Mouse (Mus musculus): Measurements from ENCODE around the gene Galm. TPM values are rescaled to one million over a fixed set of nuclear protein-coding genes. Genes with fewer than 3 reads are reported as not detected.

The Galm gene
- polyA plus RNA-seq, 1 experiment from 2014 or later: 47.0 TPM

- Histone ChIP-seq H3K27me3 (ENCODE audit: insufficient read depth, low read length) (no peaks in the 10 kb centered on the region), H3K9ac (replicated peaks) (no peak overlapping the region), H3K4me1 (ENCODE audit: insufficient read depth) (no peaks in the 10 kb centered on the region; the same call in 1 of the 2 replicates), H3K4me2 (ENCODE audit: low read depth, low read length) (no peak overlapping the region), H3K36me3 (replicated peaks; ENCODE audit: insufficient read depth, low read length) (no peaks in the 10 kb centered on the region), H3K27ac (ENCODE audit: low read depth) (no peak overlapping the region), H3K9me3 (ENCODE audit: low read length) (no peaks in the 10 kb centered on the region), H3K4me3 (ENCODE audit: low read depth, low read length) (no peak overlapping the region)
- 48% methylated on average over 7 of the region's 7 CpGs for WGBS (ENCODE audit: insufficient replicate concordance)
- TF ChIP-seq EP300 (IDR thresholded peaks at IDR 0.05; ENCODE audit: low read depth) (no peak), CTCF (IDR thresholded peaks at IDR 0.05; ENCODE audit: low read depth) (no peak)
- ATAC-seq (no peak), DNase-seq (no peak)
Measured at GRCm38 (mm10) chr17:80167851-80168251, 40.6 kb downstream of the Galm start.

DNA sequence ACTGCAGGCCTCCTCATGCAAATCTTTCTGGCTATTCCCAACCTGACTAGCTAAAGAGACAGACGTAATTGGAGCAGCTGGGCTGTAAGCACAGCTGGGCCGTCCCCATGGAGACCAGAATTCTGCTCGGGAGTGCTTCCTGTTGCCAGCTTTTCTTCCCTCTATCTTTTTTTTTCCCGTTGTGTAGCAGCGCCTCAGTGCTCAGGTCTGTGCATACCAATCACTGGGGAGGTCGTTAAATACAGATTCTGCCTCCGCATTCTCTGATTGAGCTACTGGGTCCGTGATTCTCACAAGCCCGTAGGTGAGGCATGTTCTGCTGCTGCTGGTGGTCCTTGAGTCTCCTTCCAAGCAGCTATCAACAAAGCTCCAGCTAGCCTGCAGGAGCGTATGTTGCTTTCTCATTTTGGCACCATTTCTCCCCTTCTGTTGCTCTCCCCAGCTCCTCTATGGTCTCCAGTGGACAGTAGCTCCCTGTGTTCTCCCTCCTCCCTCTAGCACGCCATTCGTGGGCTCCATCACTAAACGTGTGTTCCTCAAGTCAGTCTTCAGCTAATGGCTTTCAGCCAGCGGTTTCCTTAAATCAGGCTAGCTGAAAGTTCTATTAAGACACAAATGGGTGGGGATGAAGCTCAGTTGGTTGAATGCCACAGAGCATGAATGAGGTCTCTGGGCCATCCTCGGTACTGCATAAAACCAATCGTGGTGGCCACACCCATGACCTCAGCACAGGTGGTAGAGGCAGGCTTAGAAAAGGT is 41.3 kb downstream of the Galm start:
- no peak overlapping the region for H3K4me3 ChIP-seq (ENCODE audit: low read depth, low read length)
- no peak for TF ChIP-seq CTCF (IDR thresholded peaks at IDR 0.05; ENCODE audit: low read depth)
- TF ChIP-seq EP300 (IDR thresholded peaks at IDR 0.05; ENCODE audit: low read depth): no peak
- no peak overlapping the region for H3K4me2 ChIP-seq (ENCODE audit: low read depth, low read length)
- DNase-seq (no peak), ATAC-seq (no peak)
- H3K9ac ChIP-seq (replicated peaks): no peak overlapping the region
- H3K4me1 ChIP-seq (ENCODE audit: insufficient read depth): no peaks in the 10 kb centered on the region; the same call in 1 of the 2 replicates
- no peak overlapping the region for H3K27ac ChIP-seq (ENCODE audit: low read depth)
- H3K36me3 ChIP-seq (replicated peaks; ENCODE audit: insufficient read depth, low read length): no peaks in the 10 kb centered on the region
- H3K27me3 ChIP-seq (ENCODE audit: insufficient read depth, low read length): no peaks in the 10 kb centered on the region
- H3K9me3 ChIP-seq (ENCODE audit: low read length): no peaks in the 10 kb centered on the region
- WGBS (ENCODE audit: insufficient replicate concordance): 42% methylated on average over 16 of the region's 16 CpGs

DNA sequence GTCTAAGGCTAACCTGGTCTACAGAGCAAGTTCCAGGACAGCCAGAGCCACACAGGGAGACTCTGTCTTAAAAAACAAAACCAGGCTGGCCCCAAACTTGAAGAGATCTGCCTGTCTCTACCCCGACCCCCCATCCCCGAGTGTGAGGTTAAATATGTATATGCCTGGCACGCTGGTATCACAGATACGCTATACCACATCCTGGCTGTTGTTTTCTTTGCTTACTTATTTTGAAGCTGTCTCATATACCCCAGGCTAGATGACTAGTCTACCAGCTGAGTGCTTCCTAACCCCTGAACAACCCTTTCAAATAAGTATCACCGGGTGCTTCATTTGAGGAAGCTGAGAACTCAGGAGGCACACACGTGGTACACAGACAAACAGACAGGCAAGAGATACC is 42.5 kb downstream of the Galm start:
- H3K4me2 ChIP-seq (ENCODE audit: low read depth, low read length): no peak overlapping the region
- no peaks in the 10 kb centered on the region for H3K9me3 ChIP-seq (ENCODE audit: low read length)
- 73% methylated on average over 6 of the region's 6 CpGs for WGBS (ENCODE audit: insufficient replicate concordance)
- H3K4me3 ChIP-seq (ENCODE audit: low read depth, low read length): no peak overlapping the region
- H3K9ac ChIP-seq (replicated peaks): no peak overlapping the region
- no peaks in the 10 kb centered on the region for H3K36me3 ChIP-seq (replicated peaks; ENCODE audit: insufficient read depth, low read length)
- no peak for TF ChIP-seq EP300 (IDR thresholded peaks at IDR 0.05; ENCODE audit: low read depth)
- no peak for TF ChIP-seq CTCF (IDR thresholded peaks at IDR 0.05; ENCODE audit: low read depth)
- no peak for ATAC-seq
- H3K4me1 ChIP-seq (ENCODE audit: insufficient read depth): peaks cover 3% of the 10 kb centered on the region
- H3K27me3 ChIP-seq (ENCODE audit: insufficient read depth, low read length): no peaks in the 10 kb centered on the region
- no peak overlapping the region for H3K27ac ChIP-seq (ENCODE audit: low read depth)
- DNase-seq: no peak

GRCm38 (mm10) chr17:80170951-80171350 is 43.7 kb downstream of the Galm start:
- H3K27ac ChIP-seq (ENCODE audit: low read depth): no peak overlapping the region; the same call in 1 of the 2 replicates
- WGBS (ENCODE audit: insufficient replicate concordance): 76% methylated on average over 7 of the region's 7 CpGs
- no peak overlapping the region for H3K9ac ChIP-seq (replicated peaks)
- no peaks in the 10 kb centered on the region for H3K9me3 ChIP-seq (ENCODE audit: low read length)
- H3K4me3 ChIP-seq (ENCODE audit: low read depth, low read length): no peak overlapping the region
- no peak overlapping the region for H3K4me2 ChIP-seq (ENCODE audit: low read depth, low read length)
- ATAC-seq (no peak), DNase-seq (no peak)
- TF ChIP-seq EP300 (IDR thresholded peaks at IDR 0.05; ENCODE audit: low read depth): no peak
- no peak for TF ChIP-seq CTCF (IDR thresholded peaks at IDR 0.05; ENCODE audit: low read depth)
- no peaks in the 10 kb centered on the region for H3K36me3 ChIP-seq (replicated peaks; ENCODE audit: insufficient read depth, low read length)
- peaks cover 8% of the 10 kb centered on the region for H3K4me1 ChIP-seq (ENCODE audit: insufficient read depth)
- H3K27me3 ChIP-seq (ENCODE audit: insufficient read depth, low read length): no peaks in the 10 kb centered on the region

DNA sequence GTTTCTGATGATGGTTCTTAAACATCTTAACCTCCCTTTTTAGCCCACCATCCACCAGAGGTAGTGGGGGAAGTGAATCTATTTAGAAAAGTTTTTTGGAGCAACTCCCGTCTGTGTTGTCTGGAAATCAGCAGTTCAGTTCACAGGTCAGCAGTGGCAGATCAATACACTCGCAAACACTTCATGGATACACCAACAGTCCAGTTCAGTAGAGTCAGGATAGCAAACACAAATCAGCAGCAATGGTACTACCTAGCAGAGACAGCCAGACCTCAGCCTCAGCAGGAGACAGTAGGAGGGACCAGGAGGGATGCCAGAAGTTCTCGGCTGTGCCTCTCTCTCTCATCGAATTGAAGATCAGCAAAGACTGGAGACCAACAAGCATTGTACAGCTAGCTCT is 44.7 kb downstream of the Galm start:
- H3K36me3 ChIP-seq (replicated peaks; ENCODE audit: insufficient read depth, low read length): no peaks in the 10 kb centered on the region
- H3K4me2 ChIP-seq (ENCODE audit: low read depth, low read length): no peak overlapping the region
- no peak overlapping the region for H3K9ac ChIP-seq (replicated peaks)
- H3K27me3 ChIP-seq (ENCODE audit: insufficient read depth, low read length): no peaks in the 10 kb centered on the region
- 60% methylated on average over 4 of the region's 4 CpGs for WGBS (ENCODE audit: insufficient replicate concordance)
- TF ChIP-seq EP300 (IDR thresholded peaks at IDR 0.05; ENCODE audit: low read depth) (no peak), CTCF (IDR thresholded peaks at IDR 0.05; ENCODE audit: low read depth) (no peak)
- no peak overlapping the region for H3K4me3 ChIP-seq (ENCODE audit: low read depth, low read length)
- H3K4me1 ChIP-seq (ENCODE audit: insufficient read depth): peaks cover 8% of the 10 kb centered on the region
- ATAC-seq: peak; percentile 79
- DNase-seq: peak; percentile 33
- H3K27ac ChIP-seq (ENCODE audit: low read depth): peak overlapping the region; percentile 36; the same call in 1 of the 2 replicates
- no peaks in the 10 kb centered on the region for H3K9me3 ChIP-seq (ENCODE audit: low read length)

DNA sequence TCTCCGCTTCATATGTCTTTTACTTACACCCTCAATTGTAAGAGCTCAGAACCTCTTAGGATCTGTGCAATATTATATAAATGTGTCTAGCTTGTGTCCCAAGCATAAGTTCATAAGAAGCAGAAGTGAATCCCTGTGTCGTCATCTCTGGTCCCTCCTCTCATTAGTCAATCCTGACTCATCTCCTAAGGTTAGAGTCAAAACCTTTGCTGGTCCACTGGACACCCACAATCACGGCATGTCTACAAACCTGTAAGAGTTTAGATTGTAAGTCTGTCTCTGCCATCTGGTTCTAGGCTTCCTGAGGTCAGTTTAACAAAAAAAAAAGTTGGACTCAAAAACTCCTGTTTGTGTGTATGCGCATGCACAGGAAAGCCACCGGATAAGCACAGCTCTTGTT is 45.5 kb downstream of the Galm start:
- H3K9ac ChIP-seq (replicated peaks): no peak overlapping the region
- no peaks in the 10 kb centered on the region for H3K27me3 ChIP-seq (ENCODE audit: insufficient read depth, low read length)
- ATAC-seq (no peak), DNase-seq (no peak)
- H3K9me3 ChIP-seq (ENCODE audit: low read length): no peaks in the 10 kb centered on the region
- TF ChIP-seq EP300 (IDR thresholded peaks at IDR 0.05; ENCODE audit: low read depth): no peak
- no peak for TF ChIP-seq CTCF (IDR thresholded peaks at IDR 0.05; ENCODE audit: low read depth)
- H3K27ac ChIP-seq (ENCODE audit: low read depth): no peak overlapping the region
- H3K36me3 ChIP-seq (replicated peaks; ENCODE audit: insufficient read depth, low read length): no peaks in the 10 kb centered on the region
- no peak overlapping the region for H3K4me3 ChIP-seq (ENCODE audit: low read depth, low read length)
- WGBS (ENCODE audit: insufficient replicate concordance): 54% methylated on average over 5 of the region's 5 CpGs
- no peak overlapping the region for H3K4me2 ChIP-seq (ENCODE audit: low read depth, low read length)
- peaks cover 8% of the 10 kb centered on the region for H3K4me1 ChIP-seq (ENCODE audit: insufficient read depth)
